Mouse (Mus musculus) ovary, postnatal 14 days (tissue): Measurements from ENCODE around the gene Pgm5.
"Not testable (repeated sequence)": the region's sequence is repeated elsewhere in the genome, so short reads cannot be mapped to it uniquely, and the experiment has no call there.

Source experiments
- DNase-seq: peaks from one replicate; pipeline ENCODE4 v3.0.0; 2022; ENCODE audit warnings: low spot score

Pgm5 gene

GRCm38 (mm10) chr19:24861612-24862451 lies at the start of gene Pgm5:
Gene Pgm5, minus strand, starts transcription at chr19:24861855.
- DNase-seq: peak; percentile 29

- DNase-seq: no peak
Measured at GRCm38 (mm10) chr19:24908385-24909155, 46.9 kb upstream of the Pgm5 start.

GRCm38 (mm10) chr19:24907655-24908054 lies 46.0 kb upstream of the Pgm5 start:
- no peak for DNase-seq

GRCm38 (mm10) chr19:24902821-24903220 lies 41.2 kb upstream of the Pgm5 start:
- DNase-seq: no peak

GRCm38 (mm10) chr19:24902256-24902655 lies 40.6 kb upstream of the Pgm5 start:
- no peak for DNase-seq

GRCm38 (mm10) chr19:24901666-24902065 lies 40.0 kb upstream of the Pgm5 start:
- DNase-seq: no peak

- no peak for DNase-seq
Measured at GRCm38 (mm10) chr19:24900581-24901220, 39.0 kb upstream of the Pgm5 start, which contains the start of gene Foxd4. Gene Foxd4, minus strand, starts transcription at chr19:24901197.

- DNase-seq: no peak
Measured at GRCm38 (mm10) chr19:24899578-24900544, 38.2 kb upstream of the Pgm5 start.

GRCm38 (mm10) chr19:24898737-24899577 lies 37.3 kb upstream of the Pgm5 start:
- no peak for DNase-seq

GRCm38 (mm10) chr19:24897896-24898736 lies 36.5 kb upstream of the Pgm5 start:
- no peak for DNase-seq

- DNase-seq: no peak
Measured at GRCm38 (mm10) chr19:24897006-24897895, 35.6 kb upstream of the Pgm5 start.

- DNase-seq: no peak
Measured at GRCm38 (mm10) chr19:24896536-24896935, 34.9 kb upstream of the Pgm5 start.

GRCm38 (mm10) chr19:24886888-24887287 lies 25.2 kb upstream of the Pgm5 start:
- no peak for DNase-seq

- peak; percentile 47 for DNase-seq
Measured at GRCm38 (mm10) chr19:24885504-24885903, 23.8 kb upstream of the Pgm5 start.

- DNase-seq: no peak
Measured at GRCm38 (mm10) chr19:24881237-24881636, 19.6 kb upstream of the Pgm5 start.

- DNase-seq: not testable (repeated sequence)
Measured at GRCm38 (mm10) chr19:24875129-24875870, 13.6 kb upstream of the Pgm5 start, which contains the start of gene Gm10053. Gene Gm10053, plus strand, starts transcription at chr19:24875686.

GRCm38 (mm10) chr19:24873873-24874272 lies 12.2 kb upstream of the Pgm5 start:
- DNase-seq: no peak
